Comparison of ENCODE assay signal across 8 mouse cellular contexts in the genomic region with DNA sequence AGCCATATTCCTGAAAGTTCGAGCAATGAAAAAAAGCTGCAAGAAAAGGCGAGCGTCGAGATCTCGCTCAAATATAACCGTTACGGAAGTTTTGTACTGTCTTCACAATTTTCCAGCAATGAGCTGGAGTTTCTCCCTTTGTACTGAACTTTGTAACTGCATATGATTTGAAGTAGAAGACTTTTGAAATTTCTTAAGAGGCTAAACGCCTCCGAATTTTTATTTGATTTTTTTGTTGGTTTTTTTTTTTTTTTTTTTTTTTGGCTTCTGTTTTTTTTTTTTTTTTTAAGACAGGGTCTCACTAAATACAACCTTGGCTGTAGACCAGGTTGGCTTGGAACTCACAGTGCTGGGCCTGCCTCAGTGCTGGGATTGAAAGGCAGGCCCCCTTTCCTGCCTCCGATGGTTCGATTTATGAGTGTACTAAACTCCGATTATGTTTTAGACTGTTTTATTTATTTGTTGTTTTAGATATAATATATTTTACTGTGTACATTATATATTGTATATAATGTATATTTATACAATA. TPM values are rescaled to one million over a fixed set of nuclear protein-coding genes. Genes with fewer than 3 reads are reported as not detected.
DNase-seq lines count a peak whose midpoint lies in the region; ATAC-seq and TF ChIP-seq lines count a peak whose summit lies in the region.

No protein-coding gene starts in this region.

- TF ChIP-seq CTCF in forebrain, postnatal 0 days (IDR thresholded peaks at IDR 0.05; ENCODE audit: low read depth), result no peak

- H3K9ac ChIP-seq in heart, embryonic 15.5 days, result peak overlapping the region; percentile 93
- no peak overlapping the region; the same call in 1 of the 2 replicates for H3K9ac ChIP-seq in ES-E14 (ENCODE audit: insufficient read depth, low read depth, low read length, poor library complexity, severe bottlenecking)
- peak overlapping the region; percentile 90 for H3K9ac ChIP-seq in forebrain, postnatal 0 days

- peak overlapping the region; percentile 79 for H3K4me3 ChIP-seq in heart, embryonic 15.5 days
- H3K4me3 ChIP-seq in ES-E14 (ENCODE audit: insufficient read depth in 1 of 2, low read depth in 1 of 2, low read length in 2 of 2, poor library complexity in 1 of 2, severe bottlenecking in 1 of 2), result peak overlapping the region; percentile 52 to 98; a peak in 3 of 4 replicates
- H3K4me3 ChIP-seq in forebrain, postnatal 0 days (ENCODE audit: low read depth, low read length), result peak overlapping the region; percentile 78
- H3K4me3 ChIP-seq in macrophage (ENCODE audit: inconsistent target), result peak overlapping the region; percentile 34

- no peaks in the 10 kb centered on the region for H3K9me3 ChIP-seq in heart, embryonic 15.5 days (replicated peaks)
- H3K9me3 ChIP-seq in ES-E14 (ENCODE audit: control insufficient read depth, insufficient read depth, low read depth, low read length), result no peaks in the 10 kb centered on the region
- H3K9me3 ChIP-seq in forebrain, postnatal 0 days (ENCODE audit: low read length), result no peaks in the 10 kb centered on the region

- peak overlapping the region; percentile 70 for H3K27ac ChIP-seq in heart, embryonic 15.5 days
- H3K27ac ChIP-seq in ES-E14 (ENCODE audit: insufficient read depth, low read depth, low read length, poor library complexity, severe bottlenecking), result no peak overlapping the region
- no peak overlapping the region for H3K27ac ChIP-seq in forebrain, postnatal 0 days (ENCODE audit: low read depth, low read length)
- H3K27ac ChIP-seq in macrophage, result peak overlapping the region; percentile 46

- no peak for DNase-seq in heart, adult 18-20 months
- DNase-seq in ES-E14 (ENCODE audit: low read depth, low spot score), result no peak
- DNase-seq in forebrain, postnatal 0 days, result no peak
- DNase-seq in embryo, embryonic 10 days (ENCODE audit: low spot score), result no peak
- no peak for DNase-seq in retina, postnatal 1 day
- no peak for DNase-seq in urinary bladder, adult 2 months (ENCODE audit: low spot score)

- peaks cover 42% of the 10 kb centered on the region for H3K79me2 ChIP-seq in macrophage (ENCODE audit: inconsistent target)

- in situ Hi-C loops in ES-E14 (cut with MboI; ENCODE audit: low sequenced_read_pairs in 2 of 2, unreplicated experiment in 2 of 2), result no loop called here

- peaks cover 20% of the 10 kb centered on the region for H3K36me3 ChIP-seq in heart, embryonic 15.5 days
- H3K36me3 ChIP-seq in ES-E14 (ENCODE audit: control insufficient read depth, insufficient read depth, low read length, poor library complexity, severe bottlenecking), result peaks cover 5% of the 10 kb centered on the region
- H3K36me3 ChIP-seq in forebrain, postnatal 0 days (ENCODE audit: insufficient read depth), result peaks cover 16% of the 10 kb centered on the region
- peaks cover 21% of the 10 kb centered on the region for H3K36me3 ChIP-seq in macrophage (ENCODE audit: inconsistent target)

- peak overlapping the region; percentile 81 for H3K4me2 ChIP-seq in heart, embryonic 15.5 days
- H3K4me2 ChIP-seq in forebrain, postnatal 0 days (ENCODE audit: low read depth), result peak overlapping the region; percentile 81

- H3K27me3 ChIP-seq in heart, embryonic 15.5 days, result no peaks in the 10 kb centered on the region
- no peaks in the 10 kb centered on the region for H3K27me3 ChIP-seq in forebrain, postnatal 0 days (ENCODE audit: insufficient read depth, low read length)

- ATAC-seq in heart, embryonic 15.5 days (replicated peaks; ENCODE audit: insufficient number of reproducible peaks, insufficient read depth, low FRiP score, low read depth), result no peak
- no peak for ATAC-seq in forebrain, postnatal 0 days

- H3K4me1 ChIP-seq in heart, embryonic 15.5 days (replicated peaks), result peaks cover 12% of the 10 kb centered on the region
- no peaks in the 10 kb centered on the region; a peak in 1 of 4 replicates for H3K4me1 ChIP-seq in ES-E14 (ENCODE audit: control insufficient read depth in 2 of 2, insufficient read depth in 2 of 2, low read length in 2 of 2, poor library complexity in 1 of 2)
- peaks cover 10% of the 10 kb centered on the region; the same call in 1 of the 2 replicates for H3K4me1 ChIP-seq in forebrain, postnatal 0 days (ENCODE audit: insufficient read depth)

- 23% methylated on average over 12 of the region's 12 CpGs for WGBS in heart, embryonic 15.5 days
- 28% methylated on average over 12 of the region's 12 CpGs for WGBS in forebrain, postnatal 0 days
- 31% methylated on average over 10 of the region's 12 CpGs for WGBS in macrophage (ENCODE audit: missing documents)

TF ChIP-seq in ES-E14, 5 proteins besides CTCF, POLR2A, EP300 and RAD21:
- no peak for TF ChIP-seq CHD2 (IDR thresholded peaks at IDR 0.05; ENCODE audit: low read depth, low read length)
- peak; percentile 90 for TF ChIP-seq ZNF384 (IDR thresholded peaks at IDR 0.05; ENCODE audit: low read depth, low read length)
- no peak for TF ChIP-seq MAFK (IDR thresholded peaks at IDR 0.05; ENCODE audit: insufficient read depth, low read depth, low read length)
- no peak for TF ChIP-seq ZC3H11A (IDR thresholded peaks at IDR 0.05; ENCODE audit: borderline replicate concordance, low read depth, low read length)

RNA-seq across cellular contexts. Expression of gene Nploc4, which starts 0.4 kb away (rescaled TPM):
- polyA plus RNA-seq in heart, embryonic 15.5 days (2015; fragmentation: Nextera tagmentation; extraction: Ambion mirVana), result 22.5 and 30.3 TPM in 2 replicates
- total RNA-seq in heart, adult 18-20 months (2021), result 10 to 100 TPM; 62.0 to 65.2 TPM
- total RNA-seq in ES-E14 (2012; rRNA removed), result 35.6 and 57.7 TPM in 2 replicates
- 44.2 and 65.8 TPM in 2 replicates for total RNA-seq in forebrain, postnatal 0 days (2014; rRNA removed)
- polyA plus RNA-seq in forebrain, postnatal 0 days (2015; fragmentation: Nextera tagmentation; extraction: Ambion mirVana), result 23.1 and 28.6 TPM in 2 replicates
- 100 to 1,000 TPM in 14 of 26 experiments, 10 to 100 TPM in 12; 61.9 to 142 (median 103) TPM for total RNA-seq in macrophage (2018; cell fraction: chromatin; rRNA removed)
- 10 to 100 TPM; 40.4 to 70.5 (median 50.8) TPM for total RNA-seq in macrophage (2018; cell fraction: cytosol; rRNA removed)
- 10 to 100 TPM; 53.0 to 98.7 (median 73.3) TPM for total RNA-seq in macrophage (2018; cell fraction: nucleus; rRNA removed)
- polyA plus RNA-seq in macrophage (2018), result 38.6 to 47.8 TPM (median 45.8 TPM) in 3 replicates
- polyA plus RNA-seq in urinary bladder, adult 2 months (2012; rRNA removed), result 40.6 and 41.1 TPM in 2 replicates

RNA-seq across cellular contexts. Expression of gene Tspan10, which starts 4.5 kb away (rescaled TPM):
- polyA plus RNA-seq in heart, embryonic 15.5 days (2015; fragmentation: Nextera tagmentation; extraction: Ambion mirVana), result 0.09 TPM in 1 of 2 replicates, not detected in the other
- total RNA-seq in heart, adult 18-20 months (2021), result 1 to 10 TPM; 1.0 to 2.3 TPM
- total RNA-seq in ES-E14 (2012; rRNA removed), result not detected in 2 replicates
- total RNA-seq in forebrain, postnatal 0 days (2014; rRNA removed), result not detected in 2 replicates
- not detected in 2 replicates for polyA plus RNA-seq in forebrain, postnatal 0 days (2015; fragmentation: Nextera tagmentation; extraction: Ambion mirVana)
- total RNA-seq in macrophage (2018; cell fraction: chromatin; rRNA removed), result under 1 TPM in 5 of 26 experiments, not detected in 21; 0.48 to 0.79 (median 0.71) TPM
- 1 to 10 TPM in 9 of 26 experiments, under 1 TPM in 17; 0.51 to 1.9 (median 0.85) TPM for total RNA-seq in macrophage (2018; cell fraction: cytosol; rRNA removed)
- 1 to 10 TPM in 4 of 26 experiments, under 1 TPM in 16, not detected in 6; 0.28 to 1.4 (median 0.76) TPM for total RNA-seq in macrophage (2018; cell fraction: nucleus; rRNA removed)
- 0.54 to 2.3 TPM (median 1.5 TPM) in 3 replicates for polyA plus RNA-seq in macrophage (2018)
- not detected in 2 replicates for polyA plus RNA-seq in urinary bladder, adult 2 months (2012; rRNA removed)

RNA-seq across cellular contexts. Expression of gene Pde6g, which starts 15.4 kb away (rescaled TPM):
- polyA plus RNA-seq in heart, embryonic 15.5 days (2015; fragmentation: Nextera tagmentation; extraction: Ambion mirVana), result 0.14 and 0.29 TPM in 2 replicates
- under 1 TPM in 1 of 2 experiments, not detected in 1; 0.57 TPM for total RNA-seq in heart, adult 18-20 months (2021)
- not detected in 2 replicates for total RNA-seq in ES-E14 (2012; rRNA removed)
- total RNA-seq in forebrain, postnatal 0 days (2014; rRNA removed), result 0.33 TPM in 1 of 2 replicates, not detected in the other
- 0.18 and 1.4 TPM in 2 replicates for polyA plus RNA-seq in forebrain, postnatal 0 days (2015; fragmentation: Nextera tagmentation; extraction: Ambion mirVana)
- 1 to 10 TPM in 7 of 26 experiments, under 1 TPM in 11, not detected in 8; 0.21 to 2.3 (median 0.88) TPM for total RNA-seq in macrophage (2018; cell fraction: chromatin; rRNA removed)
- under 1 TPM in 4 of 26 experiments, not detected in 22; 0.14 to 0.33 (median 0.17) TPM for total RNA-seq in macrophage (2018; cell fraction: cytosol; rRNA removed)
- total RNA-seq in macrophage (2018; cell fraction: nucleus; rRNA removed), result 1 to 10 TPM in 6 of 26 experiments, under 1 TPM in 7, not detected in 13; 0.25 to 2.7 (median 0.94) TPM
- 0.32 TPM in 1 of 3 replicates, not detected in the others for polyA plus RNA-seq in macrophage (2018)
- 0.34 and 0.63 TPM in 2 replicates for polyA plus RNA-seq in urinary bladder, adult 2 months (2012; rRNA removed)

RNA-seq across cellular contexts. Expression of gene Oxld1, which starts 19.9 kb away (rescaled TPM):
- 18.1 and 21.4 TPM in 2 replicates for polyA plus RNA-seq in heart, embryonic 15.5 days (2015; fragmentation: Nextera tagmentation; extraction: Ambion mirVana)
- 10 to 100 TPM; 58.1 to 70.3 TPM for total RNA-seq in heart, adult 18-20 months (2021)
- 2.9 and 4.1 TPM in 2 replicates for total RNA-seq in ES-E14 (2012; rRNA removed)
- 9.9 and 15.2 TPM in 2 replicates for total RNA-seq in forebrain, postnatal 0 days (2014; rRNA removed)
- polyA plus RNA-seq in forebrain, postnatal 0 days (2015; fragmentation: Nextera tagmentation; extraction: Ambion mirVana), result 12.7 and 13.8 TPM in 2 replicates
- total RNA-seq in macrophage (2018; cell fraction: chromatin; rRNA removed), result 10 to 100 TPM in 1 of 26 experiments, 1 to 10 TPM in 16, under 1 TPM in 1, not detected in 8; 0.70 to 11.6 (median 3.5) TPM
- total RNA-seq in macrophage (2018; cell fraction: cytosol; rRNA removed), result 10 to 100 TPM in 1 of 26 experiments, 1 to 10 TPM in 25; 1.6 to 10.5 (median 7.5) TPM
- 10 to 100 TPM in 1 of 26 experiments, 1 to 10 TPM in 18, under 1 TPM in 1, not detected in 6; 0.99 to 10.5 (median 2.7) TPM for total RNA-seq in macrophage (2018; cell fraction: nucleus; rRNA removed)
- polyA plus RNA-seq in macrophage (2018), result 2.6 to 10.4 TPM (median 6.3 TPM) in 3 replicates
- 19.8 and 26.8 TPM in 2 replicates for polyA plus RNA-seq in urinary bladder, adult 2 months (2012; rRNA removed)

RNA-seq across cellular contexts. Expression of gene Ccdc137, which starts 20.0 kb away (rescaled TPM):
- polyA plus RNA-seq in heart, embryonic 15.5 days (2015; fragmentation: Nextera tagmentation; extraction: Ambion mirVana), result 22.1 and 26.5 TPM in 2 replicates
- total RNA-seq in heart, adult 18-20 months (2021), result 1 to 10 TPM; 6.0 to 7.3 TPM
- 24.6 and 27.4 TPM in 2 replicates for total RNA-seq in ES-E14 (2012; rRNA removed)
- total RNA-seq in forebrain, postnatal 0 days (2014; rRNA removed), result 18.1 and 21.0 TPM in 2 replicates
- polyA plus RNA-seq in forebrain, postnatal 0 days (2015; fragmentation: Nextera tagmentation; extraction: Ambion mirVana), result 13.6 and 15.4 TPM in 2 replicates
- 10 to 100 TPM in 24 of 26 experiments, 1 to 10 TPM in 2; 6.9 to 49.6 (median 24.7) TPM for total RNA-seq in macrophage (2018; cell fraction: chromatin; rRNA removed)
- total RNA-seq in macrophage (2018; cell fraction: cytosol; rRNA removed), result 1 to 10 TPM; 1.7 to 9.1 (median 6.7) TPM
- 10 to 100 TPM in 20 of 26 experiments, 1 to 10 TPM in 6; 5.0 to 34.2 (median 15.0) TPM for total RNA-seq in macrophage (2018; cell fraction: nucleus; rRNA removed)
- polyA plus RNA-seq in macrophage (2018), result 11.7 to 12.7 TPM (median 11.8 TPM) in 3 replicates
- polyA plus RNA-seq in urinary bladder, adult 2 months (2012; rRNA removed), result 21.5 and 31.0 TPM in 2 replicates

Comparison
In these comparisons a context has a peak if more than half of its experiments do, and no peak if none do; other contexts are left out.
1. H3K27ac ChIP-seq: peak in heart, embryonic 15.5 days (single experiment) and macrophage (single experiment); none in ES-E14 (single experiment) and forebrain, postnatal 0 days (single experiment).
2. Peak in every context shown above with its lines, with median percentiles within 50 percentile points of each other: H3K4me3 ChIP-seq.